In the genomic region with DNA sequence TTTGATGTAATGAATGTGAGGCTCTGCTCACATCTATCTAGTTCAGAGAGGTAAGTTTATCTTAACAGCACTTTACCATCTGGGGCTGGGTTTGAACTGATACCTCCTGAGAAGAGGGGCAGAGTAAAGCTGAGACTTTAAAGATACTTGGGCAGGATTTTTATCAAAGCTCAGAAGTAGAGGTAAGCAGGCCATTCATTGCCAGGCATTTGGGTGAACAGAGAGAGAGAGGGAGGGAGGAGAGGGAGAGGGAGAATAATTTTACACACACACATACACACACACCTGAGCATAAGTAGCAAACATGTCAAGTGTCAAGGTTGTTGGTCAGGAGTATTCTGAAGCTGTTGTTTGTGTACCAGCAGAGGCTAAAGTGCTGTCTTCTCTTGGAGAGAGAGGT, we compare ENCODE assay signal across 8 mouse cellular contexts. TPM values are rescaled to one million over a fixed set of nuclear protein-coding genes. Genes with fewer than 3 reads are reported as not detected.
DNase-seq lines count a peak whose midpoint lies in the region; ATAC-seq and TF ChIP-seq lines count a peak whose summit lies in the region.

A gene (plus strand): TSS at position 301 of the 400 bp plus-strand sequence.

- peak; percentile 7; the same call in 1 of the 2 replicates for ATAC-seq in kidney, embryonic 16.5 days (ENCODE audit: low FRiP score, low TSS enrichment)
- ATAC-seq in hindbrain, embryonic 15.5 days (ENCODE audit: low FRiP score, low read depth) = no peak
- no peak for ATAC-seq in midbrain, postnatal 0 days (ENCODE audit: low FRiP score)

- no peak for TF ChIP-seq CTCF in bone marrow macrophage, adult 2 months (IDR thresholded peaks at IDR 0.05; ENCODE audit: low read depth, low read length)
- TF ChIP-seq CTCF in midbrain, postnatal 0 days (IDR thresholded peaks at IDR 0.05) = no peak

- H3K9ac ChIP-seq in kidney, embryonic 16.5 days (replicated peaks; ENCODE audit: low read length) = peak within 1 kb of the TSS; percentile 73
- 0 out of 2 replicates have a peak within 1 kb of the TSS, but pooled peaks have one; percentile 2 for H3K9ac ChIP-seq in hindbrain, embryonic 15.5 days
- H3K9ac ChIP-seq in midbrain, postnatal 0 days (replicated peaks; ENCODE audit: low read length, poor library complexity, severe bottlenecking) = 0 out of 2 replicates have a peak within 1 kb of the TSS, but pooled peaks have one; percentile 1

- DNase-seq in kidney, postnatal 25 days = no peak
- DNase-seq in midbrain, postnatal 0 days (ENCODE audit: low spot score) = no peak
- DNase-seq in ovary, adult 18-20 months (ENCODE audit: low spot score) = no peak
- no peak for DNase-seq in cerebellum, adult 11 months
- no peak for DNase-seq in urinary bladder, postnatal 36 days (ENCODE audit: low spot score in 2 of 2)

- TF ChIP-seq POLR2A in bone marrow macrophage, adult 2 months (IDR thresholded peaks at IDR 0.05; ENCODE audit: borderline replicate concordance, low read depth, low read length) = no peak

- H3K9me3 ChIP-seq in kidney, embryonic 16.5 days (ENCODE audit: low read length) = no peaks in the 10 kb centered on the region
- H3K9me3 ChIP-seq in hindbrain, embryonic 15.5 days = no peaks in the 10 kb centered on the region
- no peaks in the 10 kb centered on the region for H3K9me3 ChIP-seq in midbrain, postnatal 0 days (ENCODE audit: low read length)

- peaks cover 4% of the 10 kb centered on the region; the same call in 1 of the 2 replicates for H3K4me1 ChIP-seq in kidney, embryonic 16.5 days (ENCODE audit: insufficient read depth, low read length)
- H3K4me1 ChIP-seq in bone marrow macrophage, adult 2 months (ENCODE audit: control insufficient read depth, insufficient read depth, low read length) = peaks cover 35% of the 10 kb centered on the region
- H3K4me1 ChIP-seq in hindbrain, embryonic 15.5 days (replicated peaks) = peaks cover 9% of the 10 kb centered on the region
- peaks cover 3% of the 10 kb centered on the region; the same call in 1 of the 2 replicates for H3K4me1 ChIP-seq in midbrain, postnatal 0 days (ENCODE audit: insufficient read depth, low read length)

- peak within 1 kb of the TSS; percentile 78 for H3K27ac ChIP-seq in kidney, embryonic 16.5 days (ENCODE audit: low read length)
- no peak within 1 kb of the TSS for H3K27ac ChIP-seq in bone marrow macrophage, adult 2 months (ENCODE audit: insufficient read depth, low read depth, low read length)
- H3K27ac ChIP-seq in hindbrain, embryonic 15.5 days (replicated peaks) = no peak within 1 kb of the TSS
- no peak within 1 kb of the TSS for H3K27ac ChIP-seq in midbrain, postnatal 0 days (ENCODE audit: low read depth, low read length)

- peak within 1 kb of the TSS; percentile 56 for H3K4me3 ChIP-seq in kidney, embryonic 16.5 days (ENCODE audit: low read length)
- peak within 1 kb of the TSS; percentile 4; the same call in 1 of the 2 replicates for H3K4me3 ChIP-seq in bone marrow macrophage, adult 2 months (ENCODE audit: insufficient read depth, low read length)
- peak within 1 kb of the TSS; percentile 32 for H3K4me3 ChIP-seq in hindbrain, embryonic 15.5 days
- peak within 1 kb of the TSS; percentile 28 for H3K4me3 ChIP-seq in midbrain, postnatal 0 days (ENCODE audit: low read depth, low read length)

- no peaks in the 10 kb centered on the region for H3K27me3 ChIP-seq in kidney, embryonic 16.5 days (ENCODE audit: insufficient read depth, low read length)
- no peaks in the 10 kb centered on the region for H3K27me3 ChIP-seq in hindbrain, embryonic 15.5 days
- H3K27me3 ChIP-seq in midbrain, postnatal 0 days (ENCODE audit: insufficient read depth, low read length) = no peaks in the 10 kb centered on the region

- H3K4me2 ChIP-seq in kidney, embryonic 16.5 days (replicated peaks; ENCODE audit: low read depth, low read length) = peak within 1 kb of the TSS; percentile 75
- H3K4me2 ChIP-seq in hindbrain, embryonic 15.5 days = peak within 1 kb of the TSS; percentile 60
- H3K4me2 ChIP-seq in midbrain, postnatal 0 days (ENCODE audit: low read depth, low read length, poor library complexity, severe bottlenecking) = peak within 1 kb of the TSS; percentile 46

- no peaks in the 10 kb centered on the region for H3K36me3 ChIP-seq in kidney, embryonic 16.5 days (ENCODE audit: insufficient read depth, low read length)
- no peaks in the 10 kb centered on the region for H3K36me3 ChIP-seq in hindbrain, embryonic 15.5 days
- no peaks in the 10 kb centered on the region for H3K36me3 ChIP-seq in midbrain, postnatal 0 days (ENCODE audit: insufficient read depth, low read length)

RNA-seq across cellular contexts. Expression of the gene that starts here (rescaled TPM):
- 35.3 and 37.7 TPM in 2 replicates for polyA plus RNA-seq in kidney, embryonic 16.5 days (2015; fragmentation: Nextera tagmentation; extraction: Ambion mirVana)
- polyA plus RNA-seq in bone marrow macrophage, adult 2 months (2012; ENCODE audit: insufficient read depth, insufficient read length, missing spikeins) = not detected in 2 replicates
- 2.8 and 2.9 TPM in 2 replicates for polyA plus RNA-seq in hindbrain, embryonic 15.5 days (2015; fragmentation: Nextera tagmentation; extraction: Ambion mirVana)
- total RNA-seq in midbrain, postnatal 0 days (2014; rRNA removed) = 3.1 and 4.1 TPM in 2 replicates
- 2.3 and 2.5 TPM in 2 replicates for polyA plus RNA-seq in midbrain, postnatal 0 days (2015; fragmentation: Nextera tagmentation; extraction: Ambion mirVana)

Comparison
In these comparisons a context has a peak if more than half of its experiments do, and no peak if none do; other contexts are left out.
1. H3K4me3 ChIP-seq: peak in every context shown above with its lines; median percentile 56 in kidney, embryonic 16.5 days; 32 in hindbrain, embryonic 15.5 days; 28 in midbrain, postnatal 0 days; 4 in bone marrow macrophage, adult 2 months.
2. H3K9ac ChIP-seq: peak in every context shown above with its lines; median percentile 73 in kidney, embryonic 16.5 days; 2 in hindbrain, embryonic 15.5 days; 1 in midbrain, postnatal 0 days.